Mouse (Mus musculus) thymus, adult 2 months (tissue): Measurements from ENCODE around the gene Umad1. TPM values are rescaled to one million over a fixed set of nuclear protein-coding genes. Genes with fewer than 3 reads are reported as not detected.

ENCODE experiments used
- DNase-seq: peaks from one replicate; pipeline ENCODE4 v3.0.0; 2021
- H3K27ac ChIP-seq: fragments of 200-500 bp; 2 replicates; pipeline ENCODE4 v1.5.1; 2012; ENCODE audit warnings: low read length, control low read depth; ENCODE audit not compliant: control insufficient read depth, insufficient read depth
- H3K27me3 ChIP-seq: fragments of 200-500 bp; 2 replicates; pipeline ENCODE4 v1.6.1; 2012; ENCODE audit warnings: mild to moderate bottlenecking, low read length, moderate library complexity, mixed read lengths; ENCODE audit not compliant: control insufficient read depth, insufficient read depth
- H3K36me3 ChIP-seq: fragments of 200-500 bp; 2 replicates; pipeline ENCODE4 v1.6.1; 2012; ENCODE audit warnings: mild to moderate bottlenecking, low read length, moderate library complexity; ENCODE audit not compliant: control insufficient read depth, insufficient read depth
- H3K4me1 ChIP-seq: fragments of 200-500 bp; replicated peaks from 2 replicates; pipeline ENCODE4 v1.6.1; 2012; ENCODE audit warnings: low read length; ENCODE audit not compliant: control insufficient read depth, insufficient read depth
- H3K4me3 ChIP-seq: fragments of 200-500 bp; 2 replicates; pipeline ENCODE4 v1.5.1; 2012; ENCODE audit warnings: mild to moderate bottlenecking, low read length, control low read depth, moderate library complexity; ENCODE audit not compliant: control insufficient read depth, insufficient read depth
- CTCF ChIP-seq: fragments of 200-500 bp; IDR thresholded peaks from 2 replicates; pipeline ENCODE4 v1.5.1; 2012; ENCODE audit warnings: mild to moderate bottlenecking, control low read depth, low read length, moderate library complexity, borderline replicate concordance; ENCODE audit not compliant: control insufficient read depth, poor library complexity, insufficient read depth; ENCODE audit errors: extremely low read depth
- POLR2A ChIP-seq: fragments of 200-500 bp; IDR thresholded peaks from 2 replicates; pipeline ENCODE4 v1.6.1; 2012; ENCODE audit warnings: mild to moderate bottlenecking, low read length, control low read depth, moderate library complexity; ENCODE audit not compliant: control insufficient read depth, poor library complexity, insufficient read depth; ENCODE audit errors: extremely low read depth
- WGBS: fragments of 180-500 bp; shearing (Covaris S2); methylation state at CpG from one replicate; pipeline ENCODE4 v1.1.7; 2018; 5-methylcytosine and 5-hydroxymethylcytosine counted together
- polyA plus RNA-seq: library from polyadenylated mRNA; depleted of rRNA; stranded (reverse); fragments of >200 nt; gene quantifications from 2 replicates; pipeline ENCODE4 v1.2.3, GENCODE M21; 2012

Gene Umad1
- polyA plus RNA-seq, 1 experiment: 13.5 TPM

GRCm38 (mm10) chr6:8409865-8410264 lies 150.8 kb downstream of the Umad1 start:
- TF ChIP-seq POLR2A: no peak
- H3K27ac ChIP-seq: no peak overlapping the region

GRCm38 (mm10) chr6:8412845-8413598 lies 153.9 kb downstream of the Umad1 start:
- Histone ChIP-seq H3K4me1 (peaks cover 15% of the 10 kb centered on the region; the same call in 1 of the 2 replicates), H3K36me3 (no peaks in the 10 kb centered on the region), H3K27me3 (no peaks in the 10 kb centered on the region), H3K4me3 (no peak overlapping the region), H3K27ac (no peak overlapping the region)
- DNase-seq: no peak
- WGBS: 85% methylated on average over 10 of the region's 10 CpGs
- no peak for TF ChIP-seq POLR2A

More at GRCm38 (mm10) chr6:8409865-8410264, 150.8 kb downstream of the Umad1 start:
- Histone ChIP-seq H3K36me3 (no peaks in the 10 kb centered on the region), H3K4me3 (no peak overlapping the region), H3K4me1 (peaks cover 19% of the 10 kb centered on the region), H3K27me3 (no peaks in the 10 kb centered on the region)
- DNase-seq: no peak
- WGBS: 94% methylated on average over 4 of the region's 4 CpGs

- H3K27me3 ChIP-seq: no peaks in the 10 kb centered on the region
- no peaks in the 10 kb centered on the region for H3K36me3 ChIP-seq
- no peak for DNase-seq
- peak overlapping the region; percentile 22; the same call in 1 of the 2 replicates for H3K27ac ChIP-seq
- no peak overlapping the region for H3K4me3 ChIP-seq
- 97% methylated on average over 9 of the region's 9 CpGs for WGBS
- H3K4me1 ChIP-seq: peaks cover 15% of the 10 kb centered on the region
- no peak for TF ChIP-seq POLR2A
- TF ChIP-seq CTCF: no peak
These were observed 154.9 kb downstream of the Umad1 start for GRCm38 (mm10) chr6:8414020-8414419.

- 98% methylated on average over 5 of the region's 5 CpGs for WGBS
- H3K4me3 ChIP-seq: no peak overlapping the region
- peaks cover 15% of the 10 kb centered on the region for H3K4me1 ChIP-seq
- no peaks in the 10 kb centered on the region for H3K36me3 ChIP-seq
- TF ChIP-seq CTCF (no peak), POLR2A (no peak)
- no peaks in the 10 kb centered on the region for H3K27me3 ChIP-seq
- H3K27ac ChIP-seq: no peak overlapping the region
- no peak for DNase-seq
These were observed 156.7 kb downstream of the Umad1 start for GRCm38 (mm10) chr6:8415823-8416222.

GRCm38 (mm10) chr6:8416802-8417569 lies 157.9 kb downstream of the Umad1 start:
- TF ChIP-seq CTCF (no peak), POLR2A (no peak)
- WGBS: 92% methylated on average over 8 of the region's 8 CpGs
- no peak overlapping the region for H3K27ac ChIP-seq

GRCm38 (mm10) chr6:8419485-8420186 lies 160.5 kb downstream of the Umad1 start:
- Histone ChIP-seq H3K27ac (no peak overlapping the region), H3K36me3 (no peaks in the 10 kb centered on the region), H3K4me1 (peaks cover 21% of the 10 kb centered on the region), H3K27me3 (no peaks in the 10 kb centered on the region), H3K4me3 (no peak overlapping the region)
- no peak for TF ChIP-seq POLR2A
- TF ChIP-seq CTCF: no peak
- DNase-seq: no peak
- WGBS: 71% methylated on average over 4 of the region's 4 CpGs

More at GRCm38 (mm10) chr6:8416802-8417569, 157.9 kb downstream of the Umad1 start:
- no peak for DNase-seq
- Histone ChIP-seq H3K36me3 (no peaks in the 10 kb centered on the region), H3K4me3 (no peak overlapping the region), H3K27me3 (no peaks in the 10 kb centered on the region), H3K4me1 (peaks cover 22% of the 10 kb centered on the region)
